Mouse (Mus musculus): Measurements from ENCODE around the gene Ilvbl. TPM values are rescaled to one million over a fixed set of nuclear protein-coding genes. Genes with fewer than 3 reads are reported as not detected.

Gene Ilvbl
- polyA plus RNA-seq, 1 experiment from 2014 or later = 58.9 TPM

Small RNA genes lying within 50 kb of the gene (microRNA-seq; reads per million reads assigned to microRNA genes)
- gene Gm27541 = not detected

Other genes starting within 250 kb of the Ilvbl start
- 24.9 and 26.7 TPM in 2 replicates for gene Agpat3, start 221.9 kb upstream of the Ilvbl start, polyA plus RNA-seq (2015; fragmentation: Nextera tagmentation; extraction: Ambion mirVana)
- 242 and 272 TPM in 2 replicates for gene Rrp1, start 161.3 kb upstream of the Ilvbl start, polyA plus RNA-seq (2015; fragmentation: Nextera tagmentation; extraction: Ambion mirVana)
- gene Cstb, start 148.7 kb upstream of the Ilvbl start, polyA plus RNA-seq (2015; fragmentation: Nextera tagmentation; extraction: Ambion mirVana) = 406 and 433 TPM in 2 replicates
- gene Pdxk, start 109.4 kb upstream of the Ilvbl start, polyA plus RNA-seq (2015; fragmentation: Nextera tagmentation; extraction: Ambion mirVana) = 12.4 and 12.7 TPM in 2 replicates
- gene Olfr1358, start 56.9 kb upstream of the Ilvbl start, polyA plus RNA-seq (2015; fragmentation: Nextera tagmentation; extraction: Ambion mirVana) = not detected in 2 replicates
- 14.0 and 15.7 TPM in 2 replicates for gene Syde1, start 17.6 kb downstream of the Ilvbl start, polyA plus RNA-seq (2015; fragmentation: Nextera tagmentation; extraction: Ambion mirVana)
- not detected in 2 replicates for gene Olfr1357, start 43.7 kb downstream of the Ilvbl start, polyA plus RNA-seq (2015; fragmentation: Nextera tagmentation; extraction: Ambion mirVana)
- 3.0 and 4.8 TPM in 2 replicates for gene Casp14, start 143.9 kb downstream of the Ilvbl start, polyA plus RNA-seq (2015; fragmentation: Nextera tagmentation; extraction: Ambion mirVana)
- not detected in 2 replicates for gene Ccdc105, start 178.7 kb downstream of the Ilvbl start, polyA plus RNA-seq (2015; fragmentation: Nextera tagmentation; extraction: Ambion mirVana)
- 0.65 and 0.67 TPM in 2 replicates for gene Slc1a6, start 206.2 kb downstream of the Ilvbl start, polyA plus RNA-seq (2015; fragmentation: Nextera tagmentation; extraction: Ambion mirVana)